Mouse (Mus musculus) right cerebral cortex, adult 2 months (tissue): ENCODE data around the gene Pgs1.

Experiments
- DNase-seq, 2 experiments: peaks; one replicate each; pipeline ENCODE4 v3.0.0; 2021 to 2022; ENCODE audit warnings: low spot score in 2 of 2

The Pgs1 gene

GRCm38 (mm10) chr11:117976081-117976582 is 10.0 kb upstream of the Pgs1 start:
- DNase-seq = no peak

GRCm38 (mm10) chr11:117977694-117978360 is 8.3 kb upstream of the Pgs1 start:
- DNase-seq = no peak

GRCm38 (mm10) chr11:117979388-117979787 is 6.7 kb upstream of the Pgs1 start:
- no peak for DNase-seq

GRCm38 (mm10) chr11:117982426-117982825 is 3.7 kb upstream of the Pgs1 start:
- no peak for DNase-seq

GRCm38 (mm10) chr11:117983770-117984169 is 2.3 kb upstream of the Pgs1 start:
- DNase-seq = no peak

GRCm38 (mm10) chr11:117987032-117987451 is 950 bp downstream of the Pgs1 start:
- peak in 1 of 2 experiments; percentile 55 for DNase-seq

- DNase-seq = no peak
Measured at GRCm38 (mm10) chr11:117987968-117988367, 1.9 kb downstream of the Pgs1 start.

GRCm38 (mm10) chr11:117989241-117989640 is 3.1 kb downstream of the Pgs1 start:
- DNase-seq = no peak

- no peak for DNase-seq
Measured at GRCm38 (mm10) chr11:117989926-117990325, 3.8 kb downstream of the Pgs1 start.

GRCm38 (mm10) chr11:117991502-117992470 is 5.7 kb downstream of the Pgs1 start:
- DNase-seq = no peak

GRCm38 (mm10) chr11:117993190-117994175 is 7.4 kb downstream of the Pgs1 start:
- DNase-seq = no peak

- peak; percentile 37 to 41 for DNase-seq
Measured at GRCm38 (mm10) chr11:117994250-117995057, 8.4 kb downstream of the Pgs1 start.

- DNase-seq = no peak
Measured at GRCm38 (mm10) chr11:117995255-117995654, 9.2 kb downstream of the Pgs1 start.

- DNase-seq = no peak
Measured at GRCm38 (mm10) chr11:117995661-117996060, 9.6 kb downstream of the Pgs1 start.

- DNase-seq = no peak
Measured at GRCm38 (mm10) chr11:117996066-117996465, 10.0 kb downstream of the Pgs1 start.

- no peak for DNase-seq
Measured at GRCm38 (mm10) chr11:117997085-117997484, 11.0 kb downstream of the Pgs1 start.

- DNase-seq = no peak
Measured at GRCm38 (mm10) chr11:117998356-117998755, 12.3 kb downstream of the Pgs1 start.

- no peak for DNase-seq
Measured at GRCm38 (mm10) chr11:117999260-117999934, 13.3 kb downstream of the Pgs1 start.

- DNase-seq = no peak
Measured at GRCm38 (mm10) chr11:118000083-118000482, 14.0 kb downstream of the Pgs1 start.
